Mouse (Mus musculus) T-helper 1 cell (primary cell): ENCODE results near the gene Tbc1d17.
"Not testable (repeated sequence)": the region's sequence is repeated elsewhere in the genome, so short reads cannot be mapped to it uniquely, and the experiment has no call there.

Source experiments
- in situ Hi-C: fragments of 300-600 bp; cut with MboI, MseI; formaldehyde crosslinking; loops from one replicate; pipeline ENCODE4 v1.15.1; 2025; ENCODE audit warnings: high pct_unique_total_duplicates

The Tbc1d17 gene

DNA sequence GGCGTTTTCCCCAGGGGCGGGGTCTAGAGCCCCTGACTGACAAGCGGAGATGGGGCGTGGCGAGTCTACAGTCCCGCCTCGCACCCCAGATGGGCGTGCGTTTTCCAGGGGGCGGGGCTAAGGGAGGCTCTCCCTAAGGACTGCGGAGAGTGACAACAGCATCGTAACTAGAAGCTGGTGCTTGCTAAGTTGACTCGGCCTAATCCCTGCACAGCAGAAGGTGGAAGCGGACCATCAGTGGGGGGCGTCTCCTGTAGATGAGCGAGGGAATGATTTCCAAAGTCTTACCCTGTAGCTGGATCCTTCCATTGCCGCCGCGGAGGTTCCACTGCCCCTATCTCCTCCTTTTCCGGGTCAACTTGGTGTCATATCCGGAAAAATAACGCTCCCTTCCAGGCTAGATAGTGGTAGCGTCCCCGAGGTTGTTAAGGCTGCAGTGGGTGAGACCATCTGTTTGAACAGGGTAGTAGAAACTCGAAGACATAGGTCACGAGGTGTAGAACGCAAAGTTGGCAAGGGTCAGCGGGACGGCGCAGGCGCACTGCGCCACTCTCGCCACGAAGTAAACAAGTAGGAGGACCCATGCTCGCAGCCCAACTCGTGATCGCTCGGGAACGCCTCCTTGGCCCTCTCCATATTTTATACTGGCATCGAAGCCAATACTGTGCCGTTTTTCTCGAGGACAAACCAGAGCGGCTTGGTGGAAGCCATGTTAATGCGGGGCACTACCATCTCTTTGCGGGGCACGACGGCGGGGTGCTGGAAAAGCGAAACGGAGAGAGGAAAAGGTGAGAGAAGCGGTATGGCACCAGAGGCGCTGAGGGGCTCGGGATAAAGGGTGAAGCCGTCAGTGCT lies at the start of gene Tbc1d17, which contains the start of gene Akt1s1:
Tbc1d17 (minus strand) TSS at position 519 of the 855 bp plus-strand sequence.
Akt1s1 (plus strand) TSS at position 431 of the 855 bp plus-strand sequence.
- in situ Hi-C loops: no loop called here

GRCm38 (mm10) chr7:44898607-44899006 lies 49.7 kb upstream of the Tbc1d17 start:
- in situ Hi-C loops: loop anchor here (10.0 kb wide), 1 partner anchor 806 kb away; the partner anchor contains the start of gene Dbp

GRCm38 (mm10) chr7:44896499-44896898 lies 47.6 kb upstream of the Tbc1d17 start:
- in situ Hi-C loops: loop anchor here (10.0 kb wide), 1 partner anchor 808 kb away; the partner anchor contains the start of gene Dbp

DNA sequence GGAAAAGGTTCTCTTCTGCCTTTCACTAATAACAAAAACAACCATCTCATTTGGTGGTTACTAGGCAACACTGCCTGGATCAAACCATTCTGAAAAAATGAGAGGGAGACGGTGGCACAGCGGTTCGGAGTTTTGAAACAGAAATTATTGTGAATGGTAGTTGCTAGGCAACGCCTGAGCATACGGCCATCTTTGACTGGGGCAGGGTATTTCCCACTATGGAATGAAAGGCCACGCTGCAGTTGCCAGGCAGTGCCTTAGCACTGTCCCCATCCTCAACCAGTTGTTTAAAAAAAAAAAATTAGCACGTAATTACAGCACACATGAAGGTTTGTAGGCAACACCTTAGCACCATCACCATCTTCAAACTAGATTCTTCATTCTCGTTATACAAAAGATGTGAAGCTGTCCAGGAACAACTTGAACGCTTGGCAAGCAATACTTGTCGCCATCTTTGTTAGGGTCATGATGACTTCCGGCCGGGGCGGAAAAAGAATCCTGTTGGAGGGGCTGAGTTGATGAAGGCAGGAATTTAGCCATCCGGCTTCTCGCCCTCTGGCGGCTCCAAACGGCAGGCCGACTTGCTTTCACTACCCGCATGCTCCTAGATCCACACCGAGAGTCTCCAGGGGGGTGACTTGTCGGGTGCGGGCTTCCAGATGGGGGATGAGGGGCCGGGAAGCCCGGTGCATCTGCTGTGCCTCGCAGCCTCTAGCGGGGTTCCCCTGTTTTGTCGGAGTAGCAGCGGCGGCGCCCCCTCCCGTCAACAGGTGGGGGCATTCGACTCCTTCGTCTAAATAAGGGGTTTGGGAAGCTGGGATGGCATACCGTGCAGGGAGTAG lies 46.9 kb upstream of the Tbc1d17 start, which contains the start of gene Fuz:
Fuz (plus strand) TSS at position 487 of the 842 bp plus-strand sequence.
- in situ Hi-C loops: loop anchor here (10.0 kb wide), 1 partner anchor 809 kb away; the partner anchor contains the start of gene Dbp

GRCm38 (mm10) chr7:44895206-44895592 lies 46.3 kb upstream of the Tbc1d17 start:
- in situ Hi-C loops: loop anchor here (10.0 kb wide), 1 partner anchor 810 kb away; the partner anchor contains the start of gene Dbp

DNA sequence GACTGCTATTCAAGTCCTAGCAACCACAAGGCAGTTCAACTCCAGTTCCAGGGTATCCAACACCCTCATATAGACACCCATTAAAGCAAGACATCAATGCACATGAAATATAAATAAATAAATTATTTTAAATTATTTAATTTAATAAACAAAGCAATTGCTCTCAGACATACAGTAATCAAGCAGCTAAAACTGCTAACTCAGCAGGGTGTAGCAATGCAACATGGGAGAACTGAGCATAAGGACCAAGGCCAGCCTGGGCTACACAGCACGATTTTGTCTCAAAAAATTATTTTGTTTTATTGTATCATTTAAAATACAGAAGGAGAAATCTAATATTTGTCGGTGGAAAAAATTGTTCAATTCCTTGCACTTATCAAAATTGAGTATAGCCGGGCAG lies 45.3 kb upstream of the Tbc1d17 start:
- in situ Hi-C loops: loop anchor here (10.0 kb wide), 1 partner anchor 811 kb away; the partner anchor contains the start of gene Dbp

DNA sequence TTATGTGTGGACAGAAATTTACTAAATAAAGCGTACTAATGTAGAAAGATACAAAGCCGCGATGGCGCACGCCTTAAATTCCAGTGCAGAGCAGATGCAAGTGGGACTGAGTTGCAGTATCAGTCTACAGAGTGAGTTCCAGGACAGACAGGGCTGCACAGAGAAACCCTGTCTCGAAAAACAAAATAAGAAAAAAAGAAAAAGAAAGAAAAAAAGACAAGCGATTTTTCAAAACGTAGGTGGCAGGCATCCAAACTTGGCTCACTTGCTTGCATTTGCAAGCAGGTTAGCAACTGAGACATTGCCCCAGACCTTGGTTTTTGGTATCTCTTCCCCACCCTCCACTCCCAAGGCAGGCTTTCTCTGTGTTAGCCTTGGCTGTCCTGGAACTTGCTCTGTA lies 44.3 kb upstream of the Tbc1d17 start:
- in situ Hi-C loops: loop anchor here (10.0 kb wide), 1 partner anchor 812 kb away; the partner anchor contains the start of gene Dbp

DNA sequence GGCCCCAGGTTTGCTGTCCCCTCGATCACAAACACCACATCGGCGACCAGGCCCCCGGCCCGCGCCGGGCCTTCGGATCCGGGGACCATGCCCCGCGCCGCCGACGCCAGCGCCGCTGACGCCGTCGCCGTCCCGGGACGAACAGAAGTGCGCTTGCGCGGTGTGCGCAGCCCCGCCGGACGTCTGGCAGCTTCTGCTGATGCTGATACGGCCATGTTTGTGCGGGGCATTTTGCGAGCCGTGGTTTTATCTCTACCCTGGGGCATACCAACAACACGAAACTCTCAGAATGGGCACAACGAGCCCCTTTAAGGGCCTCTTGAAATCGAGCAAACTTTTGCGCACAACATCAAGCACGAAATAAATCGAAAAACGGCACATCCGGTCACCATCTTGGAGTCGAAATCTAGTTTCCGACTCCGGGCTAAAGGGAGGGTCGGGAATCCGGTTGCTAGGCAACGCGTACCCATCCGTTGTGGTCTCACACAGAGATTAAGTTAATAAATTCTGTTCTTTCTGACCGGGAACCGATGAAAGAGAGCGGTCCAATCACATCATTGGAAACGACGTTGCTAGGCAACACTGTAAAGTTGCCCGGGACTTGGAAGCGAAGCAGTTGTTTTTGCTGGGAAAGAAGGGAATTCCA lies 43.5 kb upstream of the Tbc1d17 start, which contains the start of gene Med25:
Med25 (minus strand) TSS at position 437 of the 646 bp plus-strand sequence.
- in situ Hi-C loops: loop anchor here (10.0 kb wide), 1 partner anchor 812 kb away; the partner anchor contains the start of gene Dbp

GRCm38 (mm10) chr7:44891611-44892010 lies 42.7 kb upstream of the Tbc1d17 start:
- in situ Hi-C loops: loop anchor here (10.0 kb wide), 1 partner anchor 813 kb away; the partner anchor contains the start of gene Dbp

DNA sequence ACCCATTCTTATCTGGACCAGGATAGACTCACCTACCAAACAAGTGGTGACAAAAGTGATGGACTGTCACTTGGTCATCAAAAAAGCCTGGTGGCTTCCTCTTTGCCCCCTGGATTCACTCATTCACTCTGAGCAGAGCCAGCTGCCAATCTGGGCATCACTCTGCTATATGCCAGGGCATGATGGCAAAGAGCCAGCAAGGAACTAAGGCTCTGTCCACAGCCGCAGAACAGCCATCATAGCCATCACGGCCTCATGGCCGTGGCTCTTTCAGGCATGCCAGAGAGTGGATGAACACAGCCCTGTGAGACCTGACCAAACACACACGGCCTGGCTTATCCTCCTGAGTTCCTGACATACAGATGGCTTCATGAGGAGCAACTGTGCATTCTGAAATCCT lies 41.9 kb upstream of the Tbc1d17 start:
- in situ Hi-C loops: loop anchor here (10.0 kb wide), 1 partner anchor 814 kb away; the partner anchor contains the start of gene Dbp

DNA sequence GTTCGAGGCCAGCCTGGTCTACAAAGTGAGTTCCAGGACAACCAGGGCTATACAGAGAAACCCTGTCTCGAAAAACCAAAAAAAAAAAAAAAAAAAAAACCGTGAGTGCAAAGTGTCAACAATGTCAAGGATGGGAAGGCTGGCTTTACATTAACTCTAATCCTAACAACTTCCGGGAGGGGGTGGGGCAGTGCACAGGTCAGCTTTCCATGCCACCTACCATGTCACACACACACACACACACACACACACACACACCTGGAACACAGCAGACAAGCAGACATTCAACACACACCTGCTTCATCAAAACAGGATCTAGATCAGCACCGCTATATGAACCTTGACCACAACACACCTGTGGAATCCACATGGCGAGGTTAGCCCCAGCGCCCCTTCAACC lies 41.3 kb upstream of the Tbc1d17 start:
- in situ Hi-C loops: loop anchor here (10.0 kb wide), 1 partner anchor 815 kb away; the partner anchor contains the start of gene Dbp

- in situ Hi-C loops: no loop called here
Measured at GRCm38 (mm10) chr7:44888256-44889105, 39.6 kb upstream of the Tbc1d17 start.

DNA sequence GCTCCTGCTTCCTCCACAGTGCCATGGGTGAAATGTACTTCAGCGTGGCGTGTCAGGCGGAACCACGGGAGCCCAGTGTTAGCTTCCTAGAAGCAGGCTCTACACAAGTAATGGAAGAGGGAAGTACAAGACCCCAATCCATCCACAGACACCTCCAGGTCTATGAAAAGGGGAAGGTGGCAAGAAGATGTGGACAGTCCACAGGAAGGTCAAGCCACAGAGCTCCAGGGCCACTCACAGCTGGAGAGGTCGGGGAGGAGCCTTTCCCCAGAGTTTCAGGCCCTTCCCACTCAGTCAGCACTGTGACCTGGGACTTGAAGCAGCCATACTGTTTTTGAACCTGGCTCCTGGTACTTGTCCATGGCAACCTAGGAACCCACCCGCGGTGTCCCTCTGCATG lies 38.1 kb upstream of the Tbc1d17 start:
- in situ Hi-C loops: no loop called here

- in situ Hi-C loops: loop anchor here (5.0 kb wide), 1 partner anchor 73 kb away; no protein-coding TSS in a partner anchor
Measured at GRCm38 (mm10) chr7:44884637-44885036, 35.8 kb upstream of the Tbc1d17 start.

GRCm38 (mm10) chr7:44883036-44883435 lies 34.2 kb upstream of the Tbc1d17 start:
- in situ Hi-C loops: loop anchor here (5.0 kb wide), 1 partner anchor 74 kb away; no protein-coding TSS in a partner anchor

- in situ Hi-C loops: no loop called here
Measured at GRCm38 (mm10) chr7:44877833-44878232, 29.0 kb upstream of the Tbc1d17 start.

GRCm38 (mm10) chr7:44871774-44872173 lies 22.9 kb upstream of the Tbc1d17 start:
- in situ Hi-C loops: not testable (repeated sequence)

- in situ Hi-C loops: no loop called here
Measured at GRCm38 (mm10) chr7:44871181-44871580, 22.3 kb upstream of the Tbc1d17 start.

- in situ Hi-C loops: no loop called here
Measured at GRCm38 (mm10) chr7:44870614-44871013, 21.7 kb upstream of the Tbc1d17 start.
